In the genomic region with DNA sequence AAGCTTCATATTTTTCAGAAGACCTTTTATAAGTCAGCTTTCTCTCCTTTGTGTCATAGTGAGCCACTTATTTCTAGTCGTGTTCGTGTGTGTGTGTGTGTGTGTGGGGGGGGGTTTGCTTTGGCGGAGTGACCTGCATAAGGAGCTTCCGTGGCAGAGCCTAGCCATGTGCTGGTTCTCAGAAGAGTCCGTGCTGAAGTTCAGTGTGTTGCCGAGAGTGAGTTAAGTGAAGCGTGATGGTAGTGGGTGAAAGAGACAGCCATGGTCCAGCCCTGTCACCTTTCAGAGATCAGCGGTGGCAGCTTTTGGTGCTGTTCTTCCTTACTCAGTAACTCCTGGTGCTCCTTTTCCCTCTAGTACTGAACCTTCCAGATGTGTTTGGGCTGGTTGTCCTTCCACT, we compare ENCODE assay signal across 23 mouse cellular contexts. TPM values are rescaled to one million over a fixed set of nuclear protein-coding genes. Genes with fewer than 3 reads are reported as not detected.
"Had no signal": no experiment of that assay in that cellular context is flagged by ENCODE, and none has a peak within 500 bp of the region (broad histone marks: within the 10 kb centered on the region; RNA-seq: fewer than 3 reads in every experiment).

No protein-coding gene starts in this region.

- H3K4me3 ChIP-seq: layer of hippocampus, adult 2 months; limb, embryonic 10.5 days; limb, embryonic 13.5 days; liver, embryonic 12.5 days; liver, embryonic 15.5 days; lung, embryonic 15.5 days; megakaryocyte, embryonic 14.5 days; midbrain, embryonic 10.5 days; midbrain, embryonic 13.5 days; myocyte; neural tube, embryonic 13.5 days; stomach, embryonic 15.5 days had no signal

- H3K4me2 ChIP-seq: limb, embryonic 13.5 days; liver, embryonic 12.5 days; liver, embryonic 15.5 days; lung, embryonic 15.5 days; midbrain, embryonic 13.5 days; neural tube, embryonic 13.5 days; stomach, embryonic 15.5 days had no signal

- DNase-seq: liver; lung, adult 18-20 months; lung, postnatal 10 days; lung, postnatal 36 days; retina, postnatal 1 day; right cerebral cortex, postnatal 25 days; spleen, adult 18-20 months; thymus, postnatal 25 days had no signal

- H3K27ac ChIP-seq: layer of hippocampus, adult 2 months; limb, embryonic 10.5 days; limb, embryonic 13.5 days; liver, embryonic 12.5 days; liver, embryonic 15.5 days; lung, embryonic 15.5 days; midbrain, embryonic 10.5 days; midbrain, embryonic 13.5 days; neural tube, embryonic 13.5 days; stomach, embryonic 15.5 days had no signal

- ATAC-seq: intestine, embryonic 16.5 days; liver, embryonic 12.5 days; midbrain, embryonic 13.5 days; midbrain, embryonic 16.5 days had no signal

- H3K4me1 ChIP-seq: limb, embryonic 10.5 days; limb, embryonic 13.5 days; liver, embryonic 12.5 days; liver, embryonic 15.5 days; lung, embryonic 15.5 days; megakaryocyte, embryonic 14.5 days; midbrain, embryonic 13.5 days; neural tube, embryonic 13.5 days; stomach, embryonic 15.5 days had no signal

- H3K9me3 ChIP-seq: limb, embryonic 10.5 days; limb, embryonic 13.5 days; liver, embryonic 12.5 days; liver, embryonic 15.5 days; lung, embryonic 15.5 days; megakaryocyte, embryonic 14.5 days; midbrain, embryonic 10.5 days; midbrain, embryonic 13.5 days; neural tube, embryonic 13.5 days; stomach, embryonic 15.5 days had no signal

- H3K27me3 ChIP-seq: limb, embryonic 13.5 days; liver, embryonic 12.5 days; liver, embryonic 15.5 days; lung, embryonic 15.5 days; megakaryocyte, embryonic 14.5 days; midbrain, embryonic 13.5 days; neural tube, embryonic 13.5 days; stomach, embryonic 15.5 days had no signal

- H3K36me3 ChIP-seq: midbrain, embryonic 13.5 days had no signal

- H3K9ac ChIP-seq: limb, embryonic 13.5 days; liver, embryonic 12.5 days; liver, embryonic 15.5 days; lung, embryonic 15.5 days; midbrain, embryonic 13.5 days; neural tube, embryonic 13.5 days; stomach, embryonic 15.5 days had no signal

RNA-seq across cellular contexts. Expression of gene Bpifc, which starts 32.4 kb away (rescaled TPM):
- polyA plus RNA-seq: intestine, embryonic 16.5 days; large intestine, adult 2 months; limb, embryonic 10.5 days; liver, embryonic 12.5 days; midbrain, embryonic 13.5 days; midbrain, embryonic 16.5 days; myocyte; neural tube, embryonic 13.5 days had no signal
